Mouse (Mus musculus) ovary, postnatal 10 days (tissue): ENCODE results near the gene Tinag.
"Not testable (repeated sequence)": the region's sequence is repeated elsewhere in the genome, so short reads cannot be mapped to it uniquely, and the experiment has no call there.

Source experiments
- DNase-seq: peaks from one replicate; pipeline ENCODE4 v3.0.0; 2022; ENCODE audit warnings: low spot score

Gene Tinag

DNA sequence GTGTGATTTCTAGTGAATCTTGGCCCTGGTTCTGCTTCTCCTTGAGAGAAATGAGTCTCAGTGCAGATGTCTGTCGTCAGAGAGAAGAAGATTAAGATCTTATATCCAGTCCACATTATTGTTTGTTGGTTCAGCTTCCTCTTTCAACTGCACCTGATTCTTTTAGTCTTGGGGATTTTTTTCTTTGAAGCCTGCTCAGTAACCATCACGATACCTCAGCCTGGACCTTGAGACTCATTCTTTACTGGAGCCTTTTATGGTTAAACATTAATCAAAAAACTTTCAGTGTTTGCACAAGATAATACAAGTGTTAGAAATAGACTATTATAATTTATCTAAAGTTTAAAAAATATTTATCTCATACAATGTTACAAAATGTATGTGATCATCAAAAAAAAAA lies at the start of gene Tinag:
Gene Tinag (minus strand): TSS at position 210 of the 400 bp plus-strand sequence.
- DNase-seq, result no peak

DNA sequence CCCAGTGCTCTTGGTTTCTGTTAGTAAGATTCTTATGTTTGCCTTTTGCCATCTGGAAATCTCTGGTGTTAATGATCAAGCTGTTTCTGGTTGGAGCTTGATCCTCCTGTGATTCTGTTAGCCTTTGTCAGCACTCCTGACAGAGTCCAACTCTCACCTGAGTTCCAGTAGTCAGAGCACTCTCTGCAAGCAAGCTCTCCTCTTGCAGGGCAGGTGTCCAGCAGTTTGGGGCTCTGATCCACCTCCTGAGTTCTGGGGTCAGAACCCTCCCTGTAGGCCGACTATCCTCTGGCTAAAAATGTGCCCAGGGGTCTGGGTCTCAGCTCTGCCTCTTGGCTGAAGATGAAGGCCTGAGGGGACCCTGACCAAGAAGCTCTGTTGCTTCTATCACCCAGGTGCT lies 37.6 kb upstream of the Tinag start:
- DNase-seq, result not testable (repeated sequence)

DNA sequence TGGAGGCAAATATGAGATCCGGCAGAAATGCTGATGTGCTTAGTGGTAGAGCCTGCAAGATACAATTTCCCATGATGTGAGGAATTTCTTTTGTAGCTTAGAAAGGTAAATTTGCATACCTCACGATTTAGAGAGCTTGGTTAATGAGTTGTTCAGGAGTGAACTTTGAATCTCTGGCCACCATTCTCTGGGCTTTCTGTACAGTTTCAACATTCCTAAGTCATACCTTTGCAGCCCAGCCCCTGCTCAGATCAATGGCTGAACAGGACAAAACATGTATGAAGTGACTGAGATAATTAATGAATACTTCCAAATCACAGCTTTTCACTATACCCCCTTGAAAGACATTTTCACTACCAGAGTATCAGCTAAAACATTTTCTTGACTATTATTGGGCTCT lies 26.1 kb upstream of the Tinag start:
- DNase-seq, result no peak

DNA sequence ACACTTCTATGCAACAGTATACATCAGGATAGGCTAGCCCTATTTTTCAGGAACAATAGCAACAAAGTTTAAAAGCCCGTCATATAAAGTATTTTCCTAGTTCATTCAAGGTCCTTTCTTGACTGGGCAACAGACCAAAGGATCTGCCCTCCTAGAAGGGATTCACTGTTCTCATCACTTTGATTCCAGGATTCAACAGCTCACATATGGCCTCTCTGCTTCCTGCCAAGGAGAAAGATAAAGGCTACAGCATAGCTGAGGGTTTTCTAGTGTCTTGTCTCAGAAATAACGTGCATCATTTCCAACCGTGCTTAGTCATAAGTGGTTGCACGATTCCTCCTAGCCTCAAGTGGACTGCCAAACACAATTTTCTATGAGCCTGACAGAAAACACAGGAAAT lies 11.0 kb upstream of the Tinag start:
- no peak for DNase-seq

DNA sequence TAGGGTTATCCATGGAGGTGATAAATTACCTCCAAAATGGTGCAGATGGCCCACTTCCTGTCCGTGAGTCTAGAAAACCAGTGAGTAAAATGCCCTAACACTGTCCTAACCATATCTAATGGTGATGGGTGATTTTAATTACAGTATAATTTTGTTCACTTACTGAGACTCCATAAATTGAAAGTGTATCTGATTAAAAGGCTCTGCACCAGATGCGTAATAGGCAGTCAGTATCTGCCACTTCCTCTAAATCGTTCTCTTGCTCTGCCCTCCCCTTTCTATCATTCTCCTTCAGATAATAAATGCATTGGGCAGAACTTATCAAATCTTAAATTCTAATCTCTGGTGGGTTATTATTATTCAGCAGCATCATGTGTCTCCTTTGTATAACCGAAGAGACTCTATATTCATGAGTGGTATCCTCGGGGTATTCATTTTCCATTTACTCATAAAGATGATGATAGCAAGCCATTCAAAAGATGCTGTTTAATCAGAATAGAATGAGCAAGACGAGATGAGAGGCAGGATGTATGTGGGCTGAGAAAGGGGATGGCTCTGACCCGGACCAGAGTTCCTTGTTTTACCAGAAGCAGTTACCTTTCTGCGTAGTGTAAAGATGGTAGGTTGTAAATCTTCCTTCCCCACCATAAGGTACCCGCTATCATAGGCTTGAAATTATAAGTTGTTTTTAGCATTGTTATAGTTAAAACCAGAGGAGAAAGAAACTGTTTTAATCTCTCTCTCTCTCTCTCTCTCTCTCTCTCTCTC lies 9.0 kb upstream of the Tinag start:
- DNase-seq, result no peak

DNA sequence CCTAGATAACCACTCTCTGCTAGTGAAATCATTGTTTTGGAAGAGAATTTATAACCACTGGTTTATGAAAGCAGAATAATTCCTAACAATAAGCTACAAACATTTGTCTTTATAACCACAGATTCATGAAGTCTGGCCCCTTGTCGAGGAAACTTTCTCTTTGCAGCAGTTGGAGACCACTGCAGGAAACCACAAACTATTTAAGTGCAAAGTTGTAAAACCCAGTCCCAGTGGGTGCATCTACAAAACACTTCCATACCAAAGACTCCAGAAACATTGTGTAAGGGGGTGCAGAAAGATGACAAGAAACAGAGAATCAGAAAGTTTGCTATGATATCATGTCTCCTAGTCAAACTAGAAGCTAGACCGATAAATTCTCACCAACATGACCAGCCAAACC lies 5.8 kb upstream of the Tinag start:
- no peak for DNase-seq

DNA sequence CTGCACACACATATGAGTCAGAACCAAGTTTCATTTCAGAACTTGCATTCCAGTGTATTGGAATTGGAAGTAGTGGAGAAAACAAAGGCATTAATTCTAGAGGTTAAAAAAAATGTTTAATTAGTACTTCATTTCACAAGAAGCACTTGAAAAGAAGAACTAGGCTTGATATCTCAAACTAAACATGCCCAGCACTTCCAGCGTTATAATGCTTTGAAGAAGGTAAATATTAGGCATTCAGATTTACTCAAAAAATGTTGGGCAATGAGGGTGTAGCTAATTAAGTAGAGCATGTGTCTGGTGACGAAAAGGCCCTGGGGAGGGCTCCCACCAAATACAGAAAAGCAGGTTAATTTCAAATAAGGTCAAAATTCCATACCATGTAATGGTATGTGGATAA lies 4.1 kb upstream of the Tinag start:
- DNase-seq, result no peak

DNA sequence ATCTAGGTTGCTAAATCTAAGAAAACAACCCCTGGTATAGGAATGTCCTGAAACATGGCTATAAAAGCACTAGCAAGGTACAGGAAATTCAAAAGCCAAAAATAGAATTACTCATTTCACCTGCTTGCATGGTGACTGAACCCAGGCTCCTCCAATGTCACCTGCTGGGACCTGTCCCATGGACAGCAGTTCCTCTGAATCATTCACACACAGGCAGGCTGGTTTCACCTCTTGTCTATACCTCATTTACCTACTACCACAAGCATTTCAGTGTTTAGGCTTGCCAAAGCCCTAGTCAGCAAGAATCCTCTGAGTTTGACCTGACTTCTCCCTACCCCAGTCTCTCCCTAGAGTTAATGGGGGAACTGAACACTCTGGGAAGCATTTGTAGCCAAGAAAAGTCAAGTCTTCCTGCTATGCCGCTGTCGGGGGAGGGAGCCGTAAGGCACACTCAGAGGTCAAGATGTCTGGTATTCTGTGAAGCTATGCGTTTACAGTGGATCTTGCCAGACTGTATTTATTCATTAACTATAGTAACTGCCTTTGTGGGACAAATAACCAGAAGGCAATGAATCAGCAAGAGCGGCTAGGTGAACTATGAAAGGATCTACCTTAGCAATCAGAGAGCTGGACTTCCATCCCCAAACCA lies 597 bp upstream of the Tinag start:
- DNase-seq, result no peak

DNA sequence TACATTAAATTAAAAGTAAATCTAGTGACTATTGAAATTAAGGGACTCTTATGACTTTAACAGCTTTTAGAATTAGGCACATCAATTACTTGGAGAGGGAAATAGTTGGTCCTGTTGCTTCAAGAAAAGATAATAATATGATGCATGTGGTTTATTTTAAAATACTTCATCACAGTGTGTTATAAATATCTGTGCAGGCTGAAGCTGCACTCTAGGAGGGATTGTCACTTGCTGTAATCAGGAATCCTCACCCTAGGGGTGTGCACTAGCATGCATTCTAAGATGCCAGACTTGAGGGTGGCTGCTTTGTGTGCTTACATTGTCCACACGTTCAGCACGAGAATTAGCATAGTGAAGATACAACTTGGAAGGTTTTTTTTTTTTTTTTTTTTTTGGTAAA lies 10.2 kb downstream of the Tinag start:
- no peak for DNase-seq

DNA sequence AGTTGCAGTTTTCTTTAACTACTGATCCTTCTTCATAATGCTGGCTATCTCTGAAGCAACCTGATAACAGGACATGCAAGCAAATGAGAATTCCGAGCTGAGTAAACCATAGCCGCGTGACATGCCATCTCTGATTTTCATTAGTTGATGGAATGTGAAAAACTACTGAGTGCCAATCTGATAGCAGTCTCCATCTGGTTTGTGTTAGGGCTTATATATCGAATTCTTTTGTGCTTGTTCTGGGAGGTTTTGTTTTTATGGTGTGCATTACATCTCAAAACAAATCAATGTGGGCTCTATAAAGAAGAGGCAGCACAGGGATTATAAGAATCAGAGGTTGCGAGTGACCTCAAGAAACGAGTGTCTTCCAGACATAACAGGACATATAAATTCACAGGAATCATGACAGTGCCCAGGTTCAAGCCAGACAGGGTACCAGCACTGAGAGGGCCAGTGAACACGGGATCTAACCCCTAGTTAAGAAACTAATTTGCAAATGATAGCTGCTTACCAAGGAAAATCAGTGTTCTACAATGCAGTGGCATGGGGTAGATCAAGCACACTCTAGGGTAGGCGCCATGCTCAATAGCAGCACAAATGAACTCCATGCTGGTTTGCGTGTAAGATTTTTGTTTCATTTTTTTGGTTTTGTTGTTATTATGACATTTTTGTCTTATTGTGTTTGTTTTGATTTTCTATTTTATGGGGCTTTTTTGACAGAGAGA lies 13.0 kb downstream of the Tinag start:
- DNase-seq, result no peak

DNA sequence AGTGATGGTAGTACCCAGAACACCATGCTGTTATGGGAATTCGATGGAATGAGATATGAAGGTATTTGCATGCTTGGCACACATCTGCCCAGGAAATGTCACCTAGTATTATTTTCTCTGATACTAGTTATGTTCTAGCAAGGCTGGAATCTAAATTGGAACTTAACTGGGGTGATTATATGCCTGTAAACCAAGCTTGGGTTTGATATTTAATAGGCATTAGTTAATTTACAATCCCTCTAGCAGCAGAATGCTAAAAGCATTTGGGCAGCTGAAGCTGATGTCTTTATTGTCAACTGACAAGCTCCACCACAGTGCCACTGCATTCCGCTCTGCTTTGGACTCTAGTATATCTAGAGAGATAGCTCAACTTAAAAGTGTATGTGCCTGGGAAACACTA lies 20.3 kb downstream of the Tinag start:
- no peak for DNase-seq

DNA sequence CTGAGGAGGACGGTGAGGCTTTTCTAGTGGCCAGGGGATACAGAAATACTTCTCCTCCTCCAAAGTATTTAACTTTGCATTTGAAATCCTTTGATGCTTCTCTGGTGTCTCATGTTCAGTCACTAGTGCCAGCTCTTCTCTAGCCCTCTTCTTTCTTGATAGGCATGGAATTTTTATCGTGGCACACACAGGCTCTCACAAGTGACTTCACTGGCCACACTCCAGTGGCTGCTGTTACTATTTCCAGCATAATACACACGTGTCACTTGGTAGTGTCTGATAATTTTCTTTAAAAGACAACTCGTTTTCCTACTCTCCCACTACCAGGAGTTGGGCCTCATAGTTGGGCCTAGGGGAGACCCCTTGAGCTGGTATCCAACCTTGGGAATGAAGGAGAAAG lies 26.7 kb downstream of the Tinag start:
- DNase-seq, result no peak

DNA sequence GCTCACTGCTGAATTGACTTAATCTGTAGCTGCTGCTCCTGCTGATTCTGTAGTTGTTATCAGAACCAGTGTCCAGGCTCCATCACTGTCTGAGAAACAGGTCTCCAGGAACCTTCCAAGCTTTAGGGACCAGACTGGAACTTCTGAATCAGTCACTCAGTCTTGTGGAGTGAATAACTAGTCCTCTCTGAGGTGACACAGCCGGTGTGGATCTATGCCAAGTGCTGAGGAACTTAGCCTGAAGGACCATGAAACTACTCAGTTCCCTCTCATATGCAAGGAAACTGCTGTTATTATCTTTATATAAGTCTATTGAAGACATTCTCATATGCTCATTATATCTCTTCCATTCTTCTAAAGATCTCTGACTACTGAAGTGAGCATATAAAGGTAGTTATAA lies 49.6 kb downstream of the Tinag start:
- DNase-seq, result no peak

DNA sequence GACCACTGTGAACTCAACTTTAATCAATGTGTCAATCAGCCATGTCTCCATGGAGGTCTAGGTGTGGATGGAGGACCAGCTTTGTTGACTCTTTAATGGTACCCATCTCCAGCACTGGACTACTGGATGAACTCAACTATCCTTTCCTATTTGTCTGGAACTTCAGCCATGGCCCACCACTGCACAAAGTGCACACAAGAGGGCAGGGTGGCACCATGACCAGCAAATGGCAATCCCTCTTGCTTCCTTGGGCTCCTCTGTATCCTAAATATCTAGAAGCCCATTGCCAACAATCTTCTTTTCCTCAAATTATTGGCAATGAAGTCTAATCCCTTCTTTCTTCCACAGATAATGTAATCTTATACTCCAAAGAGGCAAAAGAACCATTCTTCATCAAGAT lies 55.6 kb downstream of the Tinag start:
- DNase-seq, result no peak

DNA sequence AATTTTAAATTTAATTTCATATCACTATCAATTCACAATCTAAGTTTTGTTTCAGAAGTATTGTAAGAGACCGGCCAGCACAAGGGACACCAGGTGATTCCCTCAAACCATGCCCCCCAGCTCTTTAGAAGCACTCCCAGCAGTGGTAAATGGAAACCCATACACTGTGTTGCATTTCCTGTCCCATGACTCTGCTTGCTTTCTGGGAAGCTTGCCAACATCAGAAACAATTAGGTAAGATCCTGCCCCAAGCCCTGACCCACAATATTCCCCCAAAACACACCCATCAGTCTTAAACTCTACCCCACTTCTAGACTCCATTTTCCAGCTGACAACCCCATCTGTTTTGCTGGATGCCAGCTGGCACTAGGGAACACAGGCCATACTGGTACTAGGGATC lies 110.8 kb downstream of the Tinag start:
- DNase-seq, result no peak

DNA sequence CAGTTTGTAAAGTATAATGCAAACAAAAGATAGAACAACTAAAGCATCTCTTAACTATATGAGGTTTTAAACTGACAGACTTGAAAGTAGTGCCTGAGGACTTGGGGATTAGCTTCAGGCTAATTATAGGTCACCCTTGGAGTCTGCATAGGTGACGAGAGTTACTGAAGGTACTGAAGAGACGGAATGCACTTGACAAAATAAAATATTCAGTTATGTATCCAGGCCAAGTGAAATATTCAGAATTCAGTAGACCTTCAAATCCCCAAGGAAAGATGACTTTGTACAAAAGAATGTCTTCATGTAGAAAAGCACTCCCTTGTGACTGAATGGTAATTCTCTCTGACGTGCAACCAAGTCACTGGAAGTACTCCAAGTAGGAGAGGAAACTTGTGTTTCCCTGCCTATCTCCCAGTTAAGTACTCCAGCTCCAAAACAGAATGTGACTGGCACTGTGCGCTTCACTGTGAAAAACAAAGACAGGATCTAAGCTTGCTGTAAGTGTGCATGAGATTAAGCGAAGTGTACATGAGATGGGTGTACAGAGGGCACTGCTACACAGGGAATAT lies 130.4 kb downstream of the Tinag start:
- DNase-seq, result no peak
